Mouse (Mus musculus) kidney, postnatal 36 days (tissue): ENCODE data around the gene Ntng2.

Experiments used
- DNase-seq, 2 experiments: peaks; one replicate each; pipeline ENCODE4 v3.0.0; 2021 to 2022; ENCODE audit warnings: mixed read lengths in 2 of 2

The Ntng2 gene

DNA sequence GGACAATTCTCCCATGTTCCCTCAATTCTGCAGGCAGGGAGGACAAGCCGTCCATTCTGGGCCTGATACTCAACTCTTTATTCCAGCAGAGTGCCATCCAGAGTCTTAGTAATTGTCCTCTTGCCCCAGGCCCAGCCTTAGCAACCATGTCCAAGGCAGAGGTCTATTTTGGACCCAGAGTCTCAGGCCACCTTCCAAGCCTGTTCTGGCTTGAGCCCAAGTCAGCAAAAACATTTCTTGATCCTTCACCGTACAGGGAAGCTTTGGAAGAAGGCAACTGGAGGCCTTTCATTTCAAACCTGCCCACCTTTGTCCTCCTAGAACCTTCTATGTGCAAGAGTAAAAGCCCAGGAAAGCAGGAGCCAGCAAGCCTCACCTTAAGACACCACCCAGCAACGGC, 17.8 kb downstream of the Ntng2 start:
- DNase-seq = peak in 1 of 2 experiments; percentile 37

DNA sequence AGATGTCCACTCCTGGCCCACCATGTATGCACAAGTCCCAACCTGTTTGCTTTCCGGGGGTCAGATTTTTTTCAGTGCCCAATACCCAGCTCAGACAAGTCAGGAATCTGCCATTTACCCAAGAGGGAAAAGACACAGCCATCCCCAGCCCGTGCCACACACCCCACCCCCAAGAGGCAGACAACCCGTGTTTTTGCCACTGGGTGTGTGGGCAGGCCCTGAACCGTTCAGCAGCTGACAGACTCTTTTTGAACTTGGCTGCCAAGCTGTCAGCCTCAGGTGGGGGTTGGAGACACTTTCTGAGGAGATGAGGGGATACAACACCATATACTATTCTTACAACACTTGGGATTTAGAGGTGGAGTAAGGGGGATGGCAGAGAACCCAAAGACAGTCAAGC, 18.8 kb downstream of the Ntng2 start:
- no peak for DNase-seq

DNA sequence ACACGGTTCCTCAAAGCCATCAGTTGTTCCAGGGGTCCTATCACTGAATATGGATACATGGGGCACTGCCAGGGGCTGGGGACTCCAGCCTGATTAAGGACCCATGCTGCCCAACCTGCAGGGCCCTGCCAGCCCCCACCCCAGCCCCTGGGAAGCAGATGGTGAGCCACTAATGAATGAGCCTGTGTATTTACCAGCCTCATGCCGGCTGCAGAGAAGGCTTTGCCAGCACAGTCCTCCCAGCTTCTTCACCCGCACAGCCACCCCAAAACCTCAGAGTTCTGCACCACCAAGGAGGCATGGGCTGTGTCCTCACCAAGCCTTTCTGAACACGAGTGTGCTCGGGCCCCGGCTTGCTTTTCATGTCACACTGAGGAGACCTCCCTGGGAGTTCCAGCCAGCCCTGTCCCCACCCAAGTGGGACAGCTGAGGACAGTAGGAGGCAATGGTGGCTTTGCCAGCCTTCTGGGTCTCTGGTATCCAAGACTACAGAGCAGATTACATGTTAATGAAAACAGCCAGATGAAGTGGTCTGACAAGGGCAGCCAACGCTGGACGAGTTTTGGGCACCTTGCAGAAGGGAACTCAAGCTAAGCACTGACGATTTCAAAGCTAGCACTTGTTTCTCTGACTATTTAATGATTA, 22.5 kb downstream of the Ntng2 start:
- DNase-seq = no peak

DNA sequence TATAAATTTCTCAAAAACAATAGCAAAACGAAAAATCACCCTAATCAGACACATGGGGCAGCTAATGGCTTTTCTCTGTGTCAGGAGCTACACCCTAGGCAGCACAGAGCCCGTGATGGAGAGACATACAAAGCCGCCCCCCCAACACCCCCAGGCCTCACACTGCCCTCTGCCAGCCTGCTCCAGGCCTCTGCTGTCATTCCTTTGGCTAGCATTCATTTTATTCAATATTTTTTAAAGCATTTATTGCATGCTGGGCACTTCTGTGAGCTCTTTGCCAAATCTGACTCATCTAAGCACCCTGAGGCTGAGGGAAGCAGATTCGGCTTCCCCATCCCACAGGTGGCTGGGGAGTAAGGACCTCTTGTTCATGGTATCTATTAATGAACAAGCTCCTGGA, 26.1 kb downstream of the Ntng2 start:
- DNase-seq = no peak

DNA sequence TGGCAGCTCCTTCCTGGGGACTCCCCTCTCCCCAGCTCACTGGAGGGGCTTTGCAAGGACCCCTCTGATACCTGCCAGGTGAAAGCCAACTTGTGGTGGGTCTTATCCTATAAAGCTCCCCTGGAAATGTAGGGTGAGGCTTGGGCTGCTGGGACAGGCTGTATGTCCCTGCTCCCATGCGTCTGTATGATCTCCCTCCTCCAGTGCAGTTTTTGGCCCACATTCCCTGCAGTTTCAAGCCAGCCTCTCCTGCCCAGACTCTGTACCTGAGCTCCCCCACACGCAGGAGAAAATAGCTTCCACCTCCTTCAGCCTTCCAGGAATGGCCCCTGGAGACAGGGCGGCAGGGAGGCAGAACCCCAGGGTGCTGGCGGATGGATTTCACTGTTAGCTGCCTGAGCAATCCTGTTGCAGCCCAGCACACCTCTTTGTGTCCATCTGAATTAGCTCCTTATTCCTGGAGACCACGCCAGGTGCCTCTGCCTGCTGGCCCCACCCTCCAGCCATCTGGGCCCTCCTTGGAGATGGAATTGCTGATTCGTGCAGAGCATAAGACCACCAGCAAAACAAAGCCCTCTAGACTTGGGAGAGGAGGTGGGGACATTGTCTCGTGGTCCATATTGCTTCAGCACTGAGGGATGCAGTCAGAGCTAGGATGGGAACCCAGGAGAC, 29.1 kb downstream of the Ntng2 start:
- DNase-seq = no peak

DNA sequence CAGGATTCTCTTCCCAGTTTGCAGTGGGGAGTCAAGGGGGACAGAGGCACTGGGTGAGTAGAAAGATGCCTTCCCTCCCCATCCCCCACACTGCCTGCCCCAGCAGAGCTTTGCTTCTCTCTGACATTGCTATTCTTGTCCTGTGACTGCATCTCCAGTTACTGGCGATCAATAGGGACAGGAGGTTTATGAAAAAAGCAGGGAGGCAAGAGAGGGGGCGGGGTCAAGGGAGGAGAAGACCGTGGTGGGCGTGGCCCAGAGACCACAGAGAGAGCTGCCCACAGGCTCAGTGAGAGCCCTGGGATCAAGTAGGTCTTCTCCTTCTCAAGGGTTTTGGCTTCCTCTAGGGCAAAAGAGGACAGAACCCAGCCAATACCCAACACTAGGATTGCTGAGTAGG, 30.5 kb downstream of the Ntng2 start:
- peak in 1 of 2 experiments; percentile 27 for DNase-seq

DNA sequence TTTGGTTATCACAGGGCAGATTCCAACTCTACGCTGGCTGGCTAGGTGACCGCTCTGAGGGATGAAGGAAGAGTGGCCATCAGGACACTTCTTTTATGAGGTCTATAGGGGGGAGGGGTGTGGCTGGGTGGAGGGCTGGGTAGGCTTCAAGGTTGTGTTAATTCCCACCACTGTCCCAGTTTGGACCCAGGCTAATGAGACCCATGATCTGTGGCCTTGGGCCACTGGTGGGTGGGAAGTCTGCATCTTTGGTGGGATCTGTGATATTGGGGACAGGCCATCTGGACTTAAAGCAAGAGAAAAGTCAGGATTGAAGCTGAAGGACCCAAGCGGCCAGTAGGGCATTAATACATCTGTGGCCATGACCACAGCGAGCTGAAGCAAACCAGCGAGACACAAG, 34.0 kb downstream of the Ntng2 start:
- DNase-seq = no peak

DNA sequence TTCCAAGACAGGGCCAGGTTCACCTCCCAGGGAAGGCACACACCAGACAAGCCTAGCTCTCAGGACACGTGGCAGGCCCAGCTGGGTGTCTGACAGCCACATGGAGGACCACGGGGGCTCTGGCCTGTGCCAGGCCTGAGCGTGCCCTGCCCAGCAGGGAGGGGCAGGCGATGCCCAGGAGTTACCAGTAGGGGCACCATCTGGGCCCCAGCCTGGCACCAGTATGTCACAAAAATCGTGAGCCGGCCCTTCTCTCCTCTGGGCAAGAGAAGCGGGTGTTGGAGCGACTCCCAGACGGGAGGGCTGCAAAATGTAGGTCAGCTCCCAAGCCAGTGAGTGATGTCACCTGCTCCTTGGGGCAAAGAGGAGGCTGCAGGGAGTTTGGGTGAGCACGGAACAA, 34.9 kb downstream of the Ntng2 start:
- peak in 1 of 2 experiments; percentile 17 for DNase-seq

DNA sequence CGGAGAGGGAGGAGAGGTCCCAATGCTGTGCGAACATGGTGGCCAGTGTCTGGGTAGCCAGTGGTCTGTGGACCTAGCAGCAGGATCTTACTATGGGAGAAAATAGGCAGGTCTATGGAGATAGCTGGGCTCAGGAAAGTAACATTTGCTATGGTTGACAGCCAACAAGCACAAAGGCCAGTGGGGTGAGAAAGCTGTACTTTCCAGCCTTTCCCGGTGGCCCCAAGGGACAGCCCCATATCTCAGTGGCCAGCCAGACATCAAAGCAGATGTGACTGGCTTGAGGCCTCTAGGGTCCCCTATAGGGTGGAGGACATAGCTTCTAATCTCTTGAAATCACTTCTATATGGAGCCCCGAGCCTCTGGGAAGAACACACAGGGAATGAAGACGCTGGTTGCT, 35.8 kb downstream of the Ntng2 start:
- DNase-seq = no peak

DNA sequence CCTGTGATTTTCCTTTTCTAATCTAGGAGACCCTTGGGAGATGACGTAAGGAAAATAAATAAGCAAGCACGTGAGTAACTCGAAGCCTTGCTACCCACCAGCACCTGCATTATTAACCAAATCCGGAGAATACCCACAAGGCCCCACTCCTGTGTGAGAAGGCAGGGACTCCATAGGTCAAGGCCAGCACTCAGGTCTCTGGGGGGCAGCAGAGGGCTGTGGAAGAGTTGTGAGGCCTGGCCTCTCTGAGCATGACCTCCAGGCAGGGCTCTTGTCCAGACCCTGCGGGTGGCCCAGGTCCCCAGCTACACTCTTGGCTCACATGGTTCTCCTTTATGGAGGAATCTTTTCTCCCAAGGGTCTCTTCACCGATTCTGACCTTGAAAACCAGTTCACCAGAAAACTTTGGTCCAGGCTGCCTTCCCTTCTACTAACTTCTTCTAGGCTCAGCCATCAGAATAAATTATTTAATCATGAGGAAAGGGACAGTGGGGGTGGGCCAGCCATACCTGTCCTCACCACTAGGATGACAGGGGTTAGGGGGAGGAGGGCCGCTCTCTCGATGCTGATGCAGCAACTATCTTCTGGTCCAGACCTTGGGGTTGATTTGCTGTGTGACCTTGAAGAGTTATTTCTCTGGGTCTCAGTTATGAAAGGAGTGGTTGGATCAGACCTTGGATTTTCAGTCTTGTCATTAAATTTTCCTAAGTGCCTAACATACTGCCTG, 36.4 kb downstream of the Ntng2 start:
- peak; percentile 53 to 80 for DNase-seq

DNA sequence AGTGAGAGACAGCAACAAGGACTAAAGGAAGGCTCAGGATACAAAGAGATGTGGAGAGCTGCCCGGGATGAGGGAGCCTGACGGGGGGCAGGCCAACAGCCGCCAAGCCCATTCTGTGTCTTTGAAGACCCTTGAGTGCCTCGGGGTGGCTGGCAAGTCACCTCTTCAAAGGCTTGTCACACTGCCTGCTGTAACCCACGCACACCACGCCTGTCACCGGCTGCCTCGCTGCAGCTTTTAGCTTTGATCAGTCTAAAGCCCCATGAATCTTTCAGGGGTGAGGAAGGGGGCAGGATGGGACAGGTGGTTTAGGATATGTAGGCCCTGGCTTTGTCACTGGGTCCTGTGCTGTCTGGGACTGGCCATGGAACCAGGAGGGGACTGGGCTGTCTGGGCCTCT, 46.6 kb downstream of the Ntng2 start:
- no peak for DNase-seq

DNA sequence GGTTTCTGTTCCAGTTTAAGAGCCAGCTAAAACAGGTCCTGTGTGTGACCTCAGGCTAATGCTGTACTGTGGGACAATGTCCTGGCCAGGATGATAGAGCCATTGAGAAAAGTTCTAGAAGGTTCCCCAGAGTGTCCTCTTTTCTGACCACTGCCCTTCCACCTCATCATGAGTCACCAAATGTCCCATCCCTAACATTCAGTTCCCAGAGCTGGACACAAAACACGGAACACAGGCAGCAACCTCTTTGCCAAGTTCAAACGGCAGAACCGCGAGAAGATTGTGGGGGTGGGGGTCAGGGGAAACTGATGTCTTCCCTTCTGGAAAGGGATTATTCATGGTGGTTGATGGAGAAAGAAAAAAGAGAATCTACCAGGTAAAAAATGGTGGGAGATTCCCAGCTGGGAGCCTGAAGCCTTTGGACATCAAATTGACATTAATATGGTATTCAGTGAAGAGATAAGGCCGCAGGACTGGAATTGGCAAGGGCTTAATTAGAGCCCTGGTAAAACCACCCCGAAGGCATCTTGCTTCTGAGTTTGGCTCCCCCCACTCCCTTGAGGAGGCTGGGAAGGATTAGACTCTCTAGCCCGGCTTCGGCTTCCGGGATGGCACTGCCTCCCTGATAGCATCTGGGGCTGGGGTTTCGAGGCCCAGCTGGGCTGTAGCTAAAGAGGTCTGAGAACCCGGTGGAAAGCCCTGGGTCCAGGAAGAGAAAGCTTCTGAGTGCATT, 51.4 kb downstream of the Ntng2 start:
- no peak for DNase-seq

DNA sequence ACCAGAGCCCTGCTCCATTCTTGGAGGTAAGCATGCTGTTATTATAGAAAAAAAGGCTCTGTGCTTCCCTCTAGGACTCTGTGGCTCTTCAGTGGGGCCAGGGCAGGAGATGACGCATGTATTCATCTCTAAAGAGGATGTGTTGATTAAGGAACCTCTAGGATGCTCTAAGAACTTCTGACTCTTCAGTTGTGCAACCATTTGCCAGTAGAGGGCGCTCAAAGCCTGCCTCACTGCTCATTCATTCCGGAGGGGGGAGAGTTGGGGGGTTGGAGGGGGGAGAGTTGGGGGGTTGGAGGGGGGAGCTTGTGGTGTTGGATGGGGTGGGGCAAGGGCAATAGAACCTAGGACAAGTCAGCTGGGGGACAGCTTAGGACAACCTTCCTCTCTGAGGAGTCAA, 52.9 kb downstream of the Ntng2 start:
- peak; percentile 21 to 75 for DNase-seq

DNA sequence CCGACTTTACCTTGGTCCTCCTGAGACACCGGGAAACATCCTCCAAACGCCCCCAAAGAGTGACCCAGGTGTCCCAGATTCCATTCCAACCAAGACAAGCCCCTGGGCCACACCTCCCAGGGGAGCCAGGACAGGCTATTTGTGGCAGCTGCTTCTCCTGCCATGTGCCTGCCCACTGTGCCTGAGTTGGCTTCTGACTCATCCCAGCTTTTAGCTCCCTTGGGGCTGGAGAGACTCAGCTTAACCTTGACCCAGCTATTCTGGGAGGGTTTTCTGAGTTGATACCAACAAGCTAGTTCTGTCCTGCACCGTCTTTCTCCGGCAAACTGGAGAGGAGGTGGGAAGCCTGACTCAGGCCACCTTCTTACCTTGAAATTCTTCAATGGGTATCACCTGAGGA, 54.4 kb downstream of the Ntng2 start:
- DNase-seq = no peak

DNA sequence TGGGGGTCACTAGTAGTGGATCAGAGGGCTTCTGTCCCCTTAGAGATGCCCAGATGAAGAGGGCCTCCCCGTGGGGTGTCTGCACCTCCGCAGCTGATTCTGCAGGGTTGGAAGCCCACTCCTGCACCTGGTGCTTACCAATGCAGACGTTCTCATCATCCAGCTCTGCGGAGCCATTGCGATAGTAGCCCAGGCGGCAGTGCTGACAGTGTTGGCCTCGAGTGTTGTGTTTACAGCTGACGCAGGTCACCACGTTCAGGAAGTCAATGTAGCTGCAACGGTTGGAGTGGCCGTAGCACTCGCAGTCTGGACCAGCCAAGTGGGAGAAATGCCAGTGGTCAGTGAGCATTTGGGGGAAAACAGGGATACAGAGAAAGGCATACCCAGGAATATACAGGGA, 56.0 kb downstream of the Ntng2 start:
- DNase-seq = no peak

DNA sequence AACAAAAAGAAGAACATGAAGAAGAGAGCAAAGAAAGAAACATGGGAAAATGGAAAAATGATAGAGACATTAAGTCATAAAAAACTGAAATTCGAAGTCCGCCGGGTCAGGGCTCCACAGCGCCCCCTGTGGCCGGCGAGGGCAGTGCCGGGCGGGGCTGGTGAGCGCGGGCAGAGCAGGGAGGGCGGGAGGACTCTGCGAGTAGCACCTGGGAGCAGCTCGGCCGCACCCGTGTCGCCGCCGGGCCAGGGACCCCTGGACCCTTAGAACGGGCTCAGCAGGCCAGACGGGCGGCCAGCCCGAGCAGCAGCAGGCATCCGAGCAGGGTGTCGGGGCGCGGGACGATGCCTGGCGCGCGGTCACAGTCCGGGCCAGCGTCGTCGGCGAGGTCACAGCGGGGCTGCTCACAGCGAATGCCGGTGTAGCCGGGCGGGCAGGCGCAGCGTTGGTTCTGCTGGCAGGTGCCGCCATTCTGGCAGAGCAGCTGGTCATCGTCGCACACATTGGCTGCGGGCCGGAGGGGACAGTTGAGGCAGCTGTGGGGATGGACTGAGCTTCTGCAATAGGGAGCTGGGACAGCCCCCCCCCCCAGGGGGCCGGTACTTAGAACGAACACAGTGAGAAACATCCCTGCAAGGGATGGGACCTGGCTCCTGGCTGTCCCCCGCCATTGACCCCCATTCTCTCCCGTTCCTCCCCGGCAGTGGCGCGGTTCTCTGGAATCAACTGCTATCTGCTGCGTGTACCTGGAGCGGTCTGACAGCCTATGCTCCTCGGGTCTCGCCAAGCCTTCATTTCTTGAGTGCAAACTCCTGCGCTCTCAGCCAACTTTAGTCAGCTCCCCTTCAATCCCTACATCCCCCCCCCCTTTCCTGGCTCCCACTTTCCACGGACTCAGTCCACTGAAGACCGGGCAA, 58.0 kb downstream of the Ntng2 start:
- peak; percentile 65 to 88 for DNase-seq

DNA sequence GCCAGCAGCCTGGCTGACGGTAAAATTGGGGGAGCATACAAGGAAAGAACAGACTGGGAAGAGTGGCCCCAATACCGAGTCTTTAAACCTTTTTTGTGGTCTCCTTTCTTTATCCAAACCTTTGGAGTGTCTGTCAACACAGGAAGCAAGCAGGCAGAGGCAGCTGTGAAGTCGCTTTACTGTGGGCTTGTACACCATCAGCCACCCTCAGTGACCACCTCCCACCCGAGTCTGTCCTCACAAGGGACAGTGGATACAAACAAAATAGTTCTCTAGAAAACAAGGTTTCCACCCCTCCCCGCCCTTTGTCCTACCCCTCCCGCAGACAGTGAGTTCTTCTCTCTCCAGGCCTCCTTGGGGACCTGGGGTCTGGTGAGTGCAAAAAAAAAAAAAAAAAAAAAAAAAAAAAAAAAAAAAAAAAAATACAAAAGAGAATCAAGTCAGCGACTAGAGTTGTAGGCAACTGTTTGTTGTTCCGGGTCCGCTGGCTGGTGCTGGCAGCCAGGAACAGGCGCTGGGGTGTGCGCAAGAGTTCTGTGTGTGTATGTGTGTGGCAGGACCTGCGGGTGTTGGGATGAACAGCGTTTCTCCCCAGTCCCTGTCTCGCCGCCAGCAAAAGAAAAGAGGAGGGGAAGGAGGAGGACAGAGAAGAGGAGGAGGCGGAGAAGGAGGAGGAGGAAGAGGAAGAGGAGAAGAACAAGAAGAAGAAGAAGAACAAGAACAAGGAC, 58.8 kb downstream of the Ntng2 start:
- DNase-seq = peak in 1 of 2 experiments; percentile 21

DNA sequence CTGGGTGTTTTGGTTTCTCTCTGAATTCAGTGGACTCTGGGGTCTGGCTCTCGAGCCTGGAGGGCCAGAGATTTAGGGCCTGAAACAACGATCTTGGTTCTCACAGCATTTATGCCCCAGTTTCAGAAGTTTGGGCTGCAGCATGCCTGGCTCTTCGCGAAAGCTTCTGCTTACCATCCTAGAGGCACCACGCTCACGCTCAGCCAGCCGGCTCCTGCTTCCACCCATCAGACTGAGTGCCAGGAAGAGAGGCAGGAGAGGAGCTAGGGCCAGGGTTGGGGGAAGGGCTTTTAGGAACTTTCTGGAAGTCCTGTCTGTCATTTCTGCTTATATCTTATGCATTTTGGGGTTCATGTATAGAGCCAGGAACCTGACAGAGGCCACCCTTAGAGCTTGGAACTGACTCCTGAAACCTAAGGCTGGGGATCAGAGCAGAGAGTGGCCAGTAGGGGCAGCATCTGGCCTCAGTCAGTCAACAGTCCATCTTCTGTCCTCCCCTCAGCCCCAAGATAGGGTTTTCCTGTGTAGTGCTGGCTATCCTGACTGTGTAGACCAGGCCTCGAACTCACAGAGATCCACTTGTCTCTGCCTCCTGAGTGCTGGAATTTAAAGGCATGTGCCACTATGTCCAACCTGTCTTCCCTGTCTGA, 60.1 kb downstream of the Ntng2 start:
- peak in 1 of 2 experiments; percentile 50 for DNase-seq

DNA sequence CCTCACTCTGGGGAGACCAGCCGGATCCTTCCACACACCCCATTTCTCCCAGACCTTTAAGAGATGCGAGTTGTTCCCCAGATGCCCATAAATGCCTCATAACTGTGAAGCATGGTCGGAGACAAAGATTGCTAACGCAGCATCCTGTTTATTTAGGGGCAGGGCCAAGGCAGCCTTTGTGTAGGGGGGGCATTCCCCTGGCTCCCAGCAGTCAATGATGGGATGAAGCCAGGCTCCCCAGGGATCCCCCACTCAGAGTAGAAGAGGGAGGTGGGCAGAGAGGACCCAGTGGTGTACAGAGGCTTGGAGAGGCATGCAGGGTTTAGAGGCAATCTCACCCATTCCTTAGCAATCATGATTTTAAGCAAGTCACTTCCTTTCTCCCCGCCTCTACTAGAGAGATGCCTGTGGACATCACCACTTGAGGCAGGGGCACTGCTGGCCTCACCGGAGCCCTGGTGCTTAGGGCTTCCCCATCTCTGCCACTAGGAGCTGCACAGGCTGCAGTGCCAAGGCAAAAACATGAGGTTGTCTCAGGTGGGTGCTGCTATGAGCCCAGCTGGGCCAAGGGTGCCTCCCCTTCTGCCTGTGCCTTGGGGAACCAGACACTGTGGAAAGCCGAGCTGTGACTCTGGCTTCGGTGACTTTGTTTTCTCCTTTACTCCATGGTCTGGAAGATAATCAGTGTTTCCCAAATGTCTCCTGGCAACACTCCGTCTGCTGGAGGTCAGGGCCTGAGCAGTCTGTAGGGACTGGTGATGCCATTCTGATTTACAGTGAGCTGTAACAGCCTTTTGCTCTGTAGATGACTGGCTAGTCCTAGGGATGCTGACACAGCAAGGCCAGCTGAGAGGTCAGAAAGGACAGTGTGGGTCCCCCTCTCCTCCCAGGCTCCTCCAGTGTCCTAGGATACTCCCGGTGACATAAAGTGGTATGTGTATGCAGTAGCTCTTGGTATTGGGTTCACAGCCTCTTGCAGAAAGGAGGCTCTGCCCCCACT, 61.3 kb downstream of the Ntng2 start:
- DNase-seq = peak; percentile 33 to 51

DNA sequence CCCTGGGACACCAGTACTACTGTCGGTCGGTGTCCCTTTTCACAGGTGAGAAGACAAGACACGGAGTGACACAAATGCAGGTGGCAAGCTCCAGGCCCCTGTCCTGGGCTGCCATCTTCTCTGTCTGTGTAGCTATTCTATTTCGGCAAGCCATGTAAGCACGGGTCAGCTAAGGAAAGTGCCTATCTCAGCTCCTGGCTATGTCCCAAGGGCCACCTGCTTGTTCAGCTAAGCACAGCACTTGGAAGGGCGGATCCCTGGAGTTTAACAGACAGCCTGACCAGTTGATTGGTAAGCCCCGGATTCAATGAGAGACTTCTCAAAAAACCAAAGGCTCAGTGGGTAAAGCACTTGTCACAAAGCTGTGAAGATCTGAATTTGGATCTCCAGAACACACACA, 62.4 kb downstream of the Ntng2 start:
- peak; percentile 64 to 72 for DNase-seq
